Mouse (Mus musculus) cerebellum, adult 2 months (tissue): Measurements from ENCODE around the gene Psmc5. TPM values are rescaled to one million over a fixed set of nuclear protein-coding genes. Genes with fewer than 3 reads are reported as not detected.
"Not testable (repeated sequence)": the region's sequence is repeated elsewhere in the genome, so short reads cannot be mapped to it uniquely, and the experiment has no call there.

Experiments used
- DNase-seq, 2 experiments: peaks; one replicate each; pipeline ENCODE4 v3.0.0; 2021
- H3K27ac ChIP-seq: fragments of 200-500 bp; 2 replicates; pipeline ENCODE4 v1.5.1; 2012; ENCODE audit warnings: low read length, control low read depth, inconsistent platforms; ENCODE audit not compliant: insufficient read depth
- H3K27me3 ChIP-seq: fragments of 200-500 bp; 2 replicates; pipeline ENCODE4 v1.6.1; 2012; ENCODE audit warnings: inconsistent platforms, mild to moderate bottlenecking, low read length, moderate library complexity; ENCODE audit not compliant: control insufficient read depth, insufficient read depth
- H3K4me1 ChIP-seq: fragments of 200-500 bp; 2 replicates; pipeline ENCODE4 v1.6.1; 2011; ENCODE audit warnings: low read length; ENCODE audit not compliant: control insufficient read depth, insufficient read depth
- H3K4me3 ChIP-seq: fragments of 200-500 bp; replicated peaks from 2 replicates; pipeline ENCODE3; 2011; ENCODE audit warnings: mild to moderate bottlenecking, low read depth, low read length, control low read depth; ENCODE audit not compliant: insufficient read depth
- CTCF ChIP-seq: fragments of 200-500 bp; IDR thresholded peaks from 2 replicates; pipeline ENCODE4 v1.5.1; 2011; ENCODE audit warnings: low read depth, mild to moderate bottlenecking, control low read depth, low read length, moderate library complexity, borderline replicate concordance; ENCODE audit not compliant: insufficient read depth
- POLR2A ChIP-seq: fragments of 200-500 bp; IDR thresholded peaks from 2 replicates; pipeline ENCODE4 v1.6.1; 2011; ENCODE audit warnings: low read length, control low read depth, borderline replicate concordance; ENCODE audit not compliant: insufficient read depth
- WGBS: fragments of 180-500 bp; shearing (Covaris S2); methylation state at CpG from one replicate; pipeline ENCODE4 v1.1.7; 2018; 5-methylcytosine and 5-hydroxymethylcytosine counted together
- polyA plus RNA-seq: library from polyadenylated mRNA; depleted of rRNA; stranded (reverse); fragments of >200 nt; gene quantifications from 2 replicates; pipeline ENCODE4 v1.2.3, GENCODE M21; 2012; rRNA removed

The Psmc5 gene
- 307 and 343 TPM in 2 replicates for polyA plus RNA-seq

DNA sequence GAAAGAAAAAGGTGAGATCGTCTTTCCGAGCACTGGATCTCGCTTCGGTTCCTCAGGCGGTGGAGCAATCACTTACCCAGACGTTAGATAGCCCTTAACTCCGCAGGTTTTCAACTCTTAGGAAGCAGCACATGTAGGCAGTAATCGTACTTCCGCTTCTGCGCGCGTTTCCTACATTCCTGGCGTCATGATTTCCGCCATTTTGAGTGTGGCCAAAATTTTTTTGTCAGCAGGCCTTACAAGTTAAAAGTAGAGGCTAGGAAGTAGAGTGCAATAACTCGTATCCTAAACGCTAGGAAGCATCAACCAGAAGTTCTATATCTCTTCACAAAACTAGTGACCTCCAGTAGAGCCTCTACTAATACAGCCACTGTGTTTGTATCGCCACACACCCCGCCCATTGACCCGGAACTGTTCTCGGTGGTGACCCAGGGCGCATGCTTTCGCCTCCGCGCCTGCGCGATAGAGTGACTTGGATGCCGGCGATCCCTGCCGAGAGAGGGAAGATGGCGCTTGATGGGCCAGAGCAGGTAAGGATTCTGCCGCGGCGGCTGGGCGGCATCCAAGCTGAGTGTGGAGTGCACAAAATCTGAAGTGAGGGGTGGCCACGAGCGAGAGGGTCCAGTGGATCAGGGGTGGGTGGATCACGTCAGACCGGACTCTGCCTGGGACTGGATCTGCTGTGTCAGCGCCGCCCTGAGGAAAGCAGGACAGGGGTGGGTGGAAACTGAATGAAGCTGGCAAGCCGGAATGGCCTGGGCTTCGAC lies at the start of gene Psmc5, which contains the start of gene Ftsj3:
TSS of gene Psmc5 (plus strand) at position 470 of the 767 bp plus-strand sequence.
TSS of gene Ftsj3 (minus strand) at position 395 of the 767 bp plus-strand sequence.
- H3K4me3 ChIP-seq, result peak within 1 kb of the TSS; percentile 85
- peak; percentile 97 to 99 for DNase-seq
- TF ChIP-seq POLR2A (peak; percentile 87; the same call in 1 of the 2 replicates), CTCF (no peak; the same call in 1 of the 2 replicates)
- no peaks in the 10 kb centered on the region for H3K4me1 ChIP-seq
- under 1% methylated on average over 42 of the region's 42 CpGs for WGBS
- peak within 1 kb of the TSS; percentile 60 for H3K27ac ChIP-seq
- no peaks in the 10 kb centered on the region for H3K27me3 ChIP-seq

DNA sequence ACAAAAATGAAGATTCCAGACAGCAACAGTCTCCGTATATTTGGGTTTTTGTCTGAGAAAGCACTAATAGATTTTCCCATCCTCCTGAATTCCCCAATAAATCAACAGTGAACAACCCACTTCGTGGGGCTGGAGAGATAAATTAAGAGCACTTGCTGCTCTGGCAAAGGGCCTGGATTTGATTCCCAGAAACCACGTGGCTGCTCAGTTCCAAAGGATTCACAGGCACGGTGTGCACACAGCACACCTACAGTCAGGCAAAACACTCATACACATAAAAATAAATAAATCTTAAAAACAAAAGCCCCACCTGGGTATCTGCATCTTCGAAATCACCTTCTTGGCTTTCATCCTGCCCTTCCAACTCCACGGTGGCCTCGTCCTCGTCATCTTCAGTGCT lies 43.2 kb upstream of the Psmc5 start:
- Histone ChIP-seq H3K27me3 (no peaks in the 10 kb centered on the region), H3K27ac (no peak overlapping the region), H3K4me1 (no peaks in the 10 kb centered on the region; the same call in 1 of the 2 replicates), H3K4me3 (no peak overlapping the region)
- no peak for TF ChIP-seq POLR2A
- no peak for TF ChIP-seq CTCF
- no peak for DNase-seq
- 55% methylated on average over 8 of the region's 8 CpGs for WGBS

DNA sequence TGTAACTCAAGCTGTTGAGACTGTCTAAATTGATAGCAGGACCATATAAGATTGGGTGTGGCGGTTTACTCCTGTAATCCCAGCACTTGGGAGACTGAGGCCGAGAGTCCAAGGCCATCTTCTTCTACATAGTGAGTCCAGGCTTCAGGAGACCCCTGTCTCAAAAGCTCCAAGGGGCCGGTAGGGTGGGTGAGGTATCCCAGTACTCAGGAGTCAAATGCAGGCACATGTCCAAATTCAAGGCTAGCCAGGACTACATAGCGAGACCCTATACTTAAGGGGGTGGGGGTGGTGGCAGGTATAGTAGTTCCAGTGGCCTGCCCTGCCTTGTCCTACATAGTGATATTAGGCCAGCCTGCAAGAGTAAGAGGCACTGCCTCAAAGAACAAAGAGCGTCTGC lies 41.1 kb upstream of the Psmc5 start:
- peak overlapping the region; percentile 24 for H3K4me3 ChIP-seq

DNA sequence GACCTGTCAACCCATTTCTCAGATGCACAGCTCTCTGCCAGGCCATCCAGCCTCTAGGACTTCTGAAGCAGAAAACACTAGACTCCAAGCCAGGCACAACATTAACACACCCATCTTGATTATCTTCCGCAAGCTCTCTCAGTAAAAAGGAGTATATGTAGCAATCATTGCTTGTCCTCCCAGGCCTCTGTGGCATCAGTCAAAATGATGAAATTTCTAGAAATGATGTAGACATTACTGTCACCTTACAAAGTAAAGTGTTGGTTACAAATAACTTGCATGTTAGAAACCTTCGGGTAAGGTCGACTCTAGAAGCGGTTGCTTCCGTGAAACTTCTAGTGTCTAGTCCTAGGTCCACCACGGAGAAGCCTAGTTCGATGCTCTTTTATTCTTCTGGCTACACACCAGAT lies 40.5 kb upstream of the Psmc5 start:
- Histone ChIP-seq H3K27ac (no peak overlapping the region), H3K4me1 (no peaks in the 10 kb centered on the region; the same call in 1 of the 2 replicates), H3K27me3 (no peaks in the 10 kb centered on the region), H3K4me3 (peak overlapping the region; percentile 82)
- TF ChIP-seq CTCF (no peak), POLR2A (no peak)
- DNase-seq, result no peak
- WGBS, result 18% methylated on average over 7 of the region's 7 CpGs

More for the DNA sequence above, 41.1 kb upstream of the Psmc5 start:
- WGBS, result 79% methylated on average over 5 of the region's 5 CpGs
- TF ChIP-seq POLR2A (no peak), CTCF (no peak)
- H3K27ac ChIP-seq, result no peak overlapping the region
- no peaks in the 10 kb centered on the region; the same call in 1 of the 2 replicates for H3K4me1 ChIP-seq
- DNase-seq, result peak in 1 of 2 experiments; percentile 24
- H3K27me3 ChIP-seq, result no peaks in the 10 kb centered on the region

DNA sequence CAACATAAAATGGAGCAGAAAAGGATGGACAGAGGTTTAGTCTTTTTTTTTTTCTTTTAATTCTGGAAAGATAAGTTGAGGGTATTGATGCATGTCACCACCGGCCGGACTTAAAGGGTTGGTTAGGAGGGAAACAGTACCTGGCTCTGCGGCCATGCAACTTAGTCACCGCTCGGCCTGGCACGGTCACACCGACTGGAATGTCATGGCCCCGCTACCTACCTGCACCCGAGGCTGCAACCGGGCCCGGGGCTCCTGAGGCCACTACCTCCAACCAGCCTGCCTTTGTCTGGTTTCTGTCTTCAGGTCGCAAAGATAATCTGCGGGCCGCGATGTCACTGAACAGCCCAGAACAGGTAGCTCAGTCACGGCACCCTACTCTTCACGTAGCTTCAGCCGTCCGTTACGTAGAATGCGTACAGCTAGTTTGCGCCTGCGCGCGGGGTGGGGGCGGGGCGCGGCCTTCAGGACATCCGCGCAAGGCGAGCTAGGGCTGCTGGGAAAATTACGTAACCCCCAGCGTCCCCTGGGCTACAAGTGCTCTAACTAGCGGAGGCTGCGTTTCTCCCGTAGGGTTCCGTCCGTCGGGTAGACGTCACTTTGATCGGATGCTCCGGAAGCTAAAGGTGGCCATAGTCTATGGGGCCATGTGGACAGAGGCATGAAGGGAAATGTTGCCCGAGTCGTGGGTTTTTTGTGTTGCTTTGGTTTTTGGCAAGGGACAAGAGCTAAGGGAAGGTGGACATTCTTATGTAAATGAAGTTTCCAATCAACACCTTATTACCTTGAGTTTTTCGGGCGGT lies 39.8 kb upstream of the Psmc5 start, which contains the start of gene Ccdc47:
TSS of gene Ccdc47 (minus strand) at position 418 of the 803 bp plus-strand sequence.
- peak; percentile 79; the same call in 1 of the 2 replicates for TF ChIP-seq POLR2A
- no peak for TF ChIP-seq CTCF

DNA sequence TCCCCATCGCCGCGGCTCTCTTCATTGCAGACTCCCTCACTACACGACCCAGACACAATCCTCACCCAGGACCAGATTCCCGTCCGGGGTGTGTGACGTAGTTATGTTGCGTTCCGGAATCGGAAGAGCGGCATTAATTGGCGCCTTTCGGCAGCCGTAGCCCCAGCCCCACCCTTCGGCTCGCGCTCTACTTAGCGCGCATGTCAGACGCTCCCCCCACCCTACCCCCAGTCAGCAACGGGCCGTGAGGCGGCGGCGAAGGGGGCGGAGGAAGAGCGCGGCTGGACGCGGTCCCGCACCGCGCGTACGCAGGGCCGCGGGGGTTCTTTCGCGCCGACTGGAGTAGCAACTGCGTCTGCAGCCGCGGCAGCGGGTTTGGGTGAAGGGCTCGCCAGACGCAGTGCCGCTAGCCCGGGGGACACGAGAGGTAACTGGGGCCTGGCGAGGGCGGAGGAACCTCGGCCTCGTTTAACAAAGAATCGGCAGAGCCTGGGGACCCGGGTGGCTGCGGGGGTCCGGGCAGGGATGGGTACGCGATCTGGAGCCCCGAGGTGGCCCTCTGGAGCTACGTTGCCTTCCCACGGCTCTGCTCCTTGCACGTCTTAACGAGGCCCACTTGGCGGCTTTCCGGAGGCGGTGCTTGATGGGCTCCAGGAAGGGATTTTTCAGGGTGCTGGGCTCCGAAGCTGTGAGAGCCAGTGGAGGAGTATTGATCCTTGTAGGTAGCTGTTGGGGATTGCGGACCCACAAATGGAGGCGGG lies 39.0 kb upstream of the Psmc5 start, which contains the start of gene Ddx42:
TSS of gene Ddx42 (plus strand) at position 197 of the 761 bp plus-strand sequence.
- Histone ChIP-seq H3K4me3 (peak within 1 kb of the TSS; percentile 85), H3K4me1 (no peaks in the 10 kb centered on the region; the same call in 1 of the 2 replicates), H3K27ac (peak within 1 kb of the TSS; percentile 89), H3K27me3 (no peaks in the 10 kb centered on the region)
- peak; percentile 92 to 95 for DNase-seq
- WGBS, result under 1% methylated on average over 70 of the region's 70 CpGs
- TF ChIP-seq POLR2A (peak; percentile 43; the same call in 1 of the 2 replicates), CTCF (no peak)

More for the DNA sequence above, 39.8 kb upstream of the Psmc5 start, which contains the start of gene Ccdc47:
- Histone ChIP-seq H3K27ac (peak within 1 kb of the TSS; percentile 89), H3K27me3 (no peaks in the 10 kb centered on the region), H3K4me1 (no peaks in the 10 kb centered on the region; the same call in 1 of the 2 replicates), H3K4me3 (peak within 1 kb of the TSS; percentile 85)
- DNase-seq, result peak; percentile 95 to 99
- WGBS, result under 1% methylated on average over 46 of the region's 46 CpGs

DNA sequence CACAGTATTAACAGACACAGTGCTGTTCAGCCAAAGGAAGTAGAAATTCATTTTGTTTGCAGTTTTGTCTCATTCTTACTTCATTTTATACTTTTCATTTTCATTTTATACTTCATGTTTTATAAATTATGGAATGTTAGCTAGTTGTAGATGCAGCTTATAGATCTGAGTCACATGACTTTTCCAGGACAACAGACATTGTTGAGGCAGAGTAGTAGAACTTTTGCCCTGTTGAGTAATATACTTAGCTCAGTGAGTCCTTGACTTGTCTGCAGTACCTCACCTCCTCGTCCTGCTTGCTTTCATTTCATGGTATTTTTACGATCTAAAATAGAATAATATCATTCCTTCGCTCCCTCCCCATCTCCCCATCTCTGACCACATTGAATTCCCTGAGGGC lies 35.4 kb upstream of the Psmc5 start:
- TF ChIP-seq POLR2A, result no peak
- TF ChIP-seq CTCF, result no peak
- no peaks in the 10 kb centered on the region for H3K27me3 ChIP-seq
- no peak overlapping the region for H3K27ac ChIP-seq
- no peaks in the 10 kb centered on the region; the same call in 1 of the 2 replicates for H3K4me1 ChIP-seq
- H3K4me3 ChIP-seq, result no peak overlapping the region
- 88% methylated on average over 3 of the region's 3 CpGs for WGBS
- DNase-seq, result no peak

DNA sequence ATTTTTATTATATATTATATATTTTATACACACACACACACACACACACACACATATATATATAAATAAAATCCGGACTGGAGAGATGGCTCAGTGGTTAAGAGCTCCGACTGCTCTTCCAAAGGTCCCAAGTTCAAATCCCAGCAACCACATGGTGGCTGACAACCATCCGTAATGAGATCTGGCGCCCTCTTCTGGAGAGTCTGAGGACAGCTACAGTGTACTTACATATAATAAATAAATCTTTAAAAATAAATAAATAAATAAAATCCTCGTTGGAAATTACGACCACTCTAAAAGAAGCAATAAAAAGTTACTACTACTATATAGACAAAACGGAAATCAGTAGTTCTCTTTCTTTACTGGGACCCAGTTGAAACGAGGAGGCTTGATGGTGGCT lies 22.0 kb upstream of the Psmc5 start:
- H3K27ac ChIP-seq, H3K4me1 ChIP-seq, H3K4me3 ChIP-seq, DNase-seq, H3K27me3 ChIP-seq: not testable (repeated sequence)
- WGBS, result 77% methylated on average over 8 of the region's 8 CpGs
